Mouse (Mus musculus) limb, embryonic 12.5 days (tissue): ENCODE measurements around the gene Bnip2. TPM values are rescaled to one million over a fixed set of nuclear protein-coding genes. Genes with fewer than 3 reads are reported as not detected.
A peak's percentile ranks its signal among the peaks of the same experiment; 100 is the strongest.

Source experiments
- ATAC-seq: fragments of 200-750 bp; cut with Nextera tagmentation; 2 replicates; pipeline ENCODE4 v1.8.0; 2017; ENCODE audit warnings: low read depth, moderate TSS enrichment; ENCODE audit not compliant: insufficient number of reproducible peaks, insufficient read depth, low FRiP score, low TSS enrichment
- H3K27ac ChIP-seq: fragments of 300-500 bp; sonication (generic); 2 replicates; pipeline ENCODE4 v1.5.1; 2016; ENCODE audit warnings: mild to moderate bottlenecking, moderate library complexity
- H3K27me3 ChIP-seq: fragments of 300-500 bp; sonication (generic); 2 replicates; pipeline ENCODE4 v1.6.1; 2016; ENCODE audit warnings: mild to moderate bottlenecking, moderate library complexity
- H3K36me3 ChIP-seq: fragments of 300-500 bp; sonication (generic); 2 replicates; pipeline ENCODE4 v1.6.1; 2016; ENCODE audit warnings: mild to moderate bottlenecking, moderate library complexity
- H3K4me1 ChIP-seq: fragments of 300-500 bp; sonication (generic); replicated peaks from 2 replicates; pipeline ENCODE4 v1.6.1; 2016
- H3K4me2 ChIP-seq: fragments of 300-500 bp; sonication (generic); 2 replicates; pipeline ENCODE4 v1.6.1; 2016; ENCODE audit warnings: mild to moderate bottlenecking, moderate library complexity
- H3K4me3 ChIP-seq: fragments of 300-500 bp; sonication (generic); replicated peaks from 2 replicates; pipeline ENCODE4 v1.5.1; 2016; ENCODE audit warnings: mild to moderate bottlenecking
- H3K9ac ChIP-seq: fragments of 300-500 bp; sonication (generic); replicated peaks from 2 replicates; pipeline ENCODE4 v1.6.1; 2016; ENCODE audit warnings: mild to moderate bottlenecking, moderate library complexity
- H3K9me3 ChIP-seq: fragments of 300-500 bp; sonication (generic); 2 replicates; pipeline ENCODE4 v1.6.1; 2016; ENCODE audit warnings: mild to moderate bottlenecking, moderate library complexity
- WGBS: fragments of 180-500 bp; shearing (Covaris S2); methylation state at CpG from one replicate; pipeline ENCODE4 v1.1.7; 2016; 5-methylcytosine and 5-hydroxymethylcytosine counted together
- polyA plus RNA-seq: library from polyadenylated mRNA; unstranded; fragments of >200 nt; fragmentation: Nextera tagmentation; extraction: Ambion mirVana; gene quantifications from 2 replicates; pipeline ENCODE4 v1.2.1, GENCODE M21; 2016

Bnip2 gene
- polyA plus RNA-seq, 1 experiment from 2014 or later, result 103 TPM

DNA sequence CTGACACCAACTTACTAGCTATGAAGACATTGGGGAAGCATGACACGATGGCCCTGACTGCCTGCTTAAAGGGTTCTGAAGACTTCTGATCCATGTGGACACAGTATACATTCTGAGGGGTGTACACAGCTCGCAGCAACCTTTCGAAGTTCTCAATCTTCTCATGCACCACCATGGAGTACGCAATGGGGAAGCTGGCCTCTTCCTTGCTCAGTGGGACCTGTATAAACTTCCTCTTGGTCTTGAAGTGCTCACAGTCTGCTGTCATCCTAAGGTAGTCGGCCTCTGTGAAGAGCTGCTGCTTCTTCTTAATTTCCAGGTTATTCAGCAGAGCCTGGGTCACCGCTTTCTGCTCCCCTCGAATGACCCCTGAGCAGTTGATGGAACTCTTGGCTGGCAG lies 45.4 kb downstream of the Bnip2 start:
- no peaks in the 10 kb centered on the region for H3K9me3 ChIP-seq
- H3K27me3 ChIP-seq, result no peaks in the 10 kb centered on the region
- H3K4me1 ChIP-seq, result no peaks in the 10 kb centered on the region
- no peak for ATAC-seq
- WGBS, result 91% methylated on average over 7 of the region's 7 CpGs
- no peak overlapping the region for H3K4me3 ChIP-seq
- H3K9ac ChIP-seq, result no peak overlapping the region
- H3K36me3 ChIP-seq, result no peaks in the 10 kb centered on the region
- no peak overlapping the region for H3K27ac ChIP-seq
- H3K4me2 ChIP-seq, result no peak overlapping the region

DNA sequence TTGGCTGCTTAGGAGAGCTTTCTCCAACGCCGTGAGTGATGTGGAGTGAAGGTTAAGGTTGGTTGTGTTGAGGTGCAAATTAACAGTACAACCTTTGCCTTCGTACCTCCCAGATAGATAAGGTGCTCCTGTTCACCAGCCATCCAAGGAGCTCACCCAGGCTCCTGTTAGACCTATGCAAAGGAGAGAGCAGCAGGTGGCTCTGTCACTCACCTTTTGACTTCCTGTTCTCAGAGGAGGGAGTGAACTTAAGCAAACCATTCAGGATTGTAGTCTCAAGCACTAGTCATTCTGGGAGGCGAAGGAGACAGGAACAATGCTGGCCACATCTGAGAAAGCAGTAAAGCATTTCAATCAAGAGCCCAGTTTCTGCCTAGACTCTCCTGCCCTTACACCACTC lies 47.4 kb downstream of the Bnip2 start:
- H3K36me3 ChIP-seq, result no peaks in the 10 kb centered on the region
- no peak overlapping the region for H3K27ac ChIP-seq
- H3K9ac ChIP-seq, result no peak overlapping the region
- 72% methylated on average over 4 of the region's 4 CpGs for WGBS
- no peaks in the 10 kb centered on the region for H3K27me3 ChIP-seq
- H3K4me2 ChIP-seq, result no peak overlapping the region
- H3K4me3 ChIP-seq, result no peak overlapping the region
- H3K9me3 ChIP-seq, result no peaks in the 10 kb centered on the region
- H3K4me1 ChIP-seq, result no peaks in the 10 kb centered on the region
- no peak for ATAC-seq

DNA sequence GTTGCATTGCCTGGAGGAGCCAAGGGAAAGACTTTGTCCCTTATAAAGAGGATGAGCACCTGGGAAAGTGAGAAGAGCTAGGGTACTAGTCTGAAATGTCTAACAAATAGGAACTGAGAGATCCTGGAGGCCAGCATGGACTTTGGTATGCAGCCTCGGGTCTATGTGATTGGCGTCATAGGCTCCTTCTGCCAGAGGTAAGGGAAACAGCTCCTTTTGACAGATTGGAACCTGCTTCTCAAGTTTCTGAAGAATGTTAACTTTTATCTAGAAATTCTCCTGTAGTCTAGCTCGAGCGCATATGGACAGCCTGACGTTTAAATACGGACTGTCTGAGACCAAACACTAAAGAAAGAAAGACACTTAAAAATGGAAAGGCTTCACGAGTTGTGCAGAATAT lies 48.7 kb downstream of the Bnip2 start, which contains the start of gene Gcnt3:
Gcnt3 (minus strand) TSS at position 101 of the 400 bp plus-strand sequence.
- Histone ChIP-seq H3K9ac (no peak within 1 kb of the TSS), H3K4me3 (no peak within 1 kb of the TSS), H3K4me2 (no peak within 1 kb of the TSS), H3K27me3 (no peaks in the 10 kb centered on the region), H3K9me3 (no peaks in the 10 kb centered on the region), H3K27ac (no peak within 1 kb of the TSS), H3K4me1 (no peaks in the 10 kb centered on the region), H3K36me3 (no peaks in the 10 kb centered on the region)
- WGBS, result 89% methylated on average over 7 of the region's 7 CpGs
- no peak for ATAC-seq

DNA sequence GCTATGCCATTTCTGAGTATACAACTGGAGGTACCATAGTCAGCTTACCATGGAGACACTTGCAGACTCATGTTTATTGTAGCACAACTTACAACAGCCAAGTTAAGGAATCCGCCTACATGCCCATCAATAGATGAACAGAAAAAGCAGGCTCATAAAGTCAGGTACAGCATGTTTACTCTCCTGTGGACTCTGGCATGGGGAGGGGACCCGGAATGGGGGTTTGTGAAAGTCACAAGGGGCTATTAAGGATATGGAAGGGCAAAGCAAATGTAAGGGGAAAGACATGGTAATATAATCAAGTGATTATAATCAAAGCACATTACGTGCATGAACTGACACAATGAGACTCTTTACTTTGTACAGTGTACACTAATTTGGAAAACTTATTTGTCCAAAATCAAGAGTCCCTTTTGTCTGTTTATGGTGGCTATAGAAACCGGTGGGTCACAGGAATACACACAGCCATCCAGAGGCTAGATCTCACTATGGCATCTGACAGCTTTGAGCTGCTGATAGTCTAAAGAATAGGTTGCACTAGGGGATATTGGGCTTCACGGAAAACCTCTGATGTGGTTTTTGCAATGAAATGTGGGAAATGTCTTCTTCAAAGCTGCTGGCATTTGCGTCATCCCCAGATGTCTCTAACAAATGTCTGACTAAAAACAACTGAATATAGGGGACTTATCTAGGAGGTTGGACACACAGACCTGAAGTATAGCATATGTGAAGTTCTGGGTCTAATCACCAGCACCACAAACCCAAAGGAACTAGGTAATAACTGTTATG lies 50.5 kb downstream of the Bnip2 start:
- Histone ChIP-seq H3K27ac (no peak overlapping the region), H3K9me3 (no peaks in the 10 kb centered on the region), H3K4me2 (no peak overlapping the region), H3K4me1 (no peaks in the 10 kb centered on the region), H3K27me3 (no peaks in the 10 kb centered on the region), H3K9ac (no peak overlapping the region), H3K36me3 (no peaks in the 10 kb centered on the region), H3K4me3 (no peak overlapping the region)
- no peak for ATAC-seq
- 86% methylated on average over 6 of the region's 6 CpGs for WGBS

DNA sequence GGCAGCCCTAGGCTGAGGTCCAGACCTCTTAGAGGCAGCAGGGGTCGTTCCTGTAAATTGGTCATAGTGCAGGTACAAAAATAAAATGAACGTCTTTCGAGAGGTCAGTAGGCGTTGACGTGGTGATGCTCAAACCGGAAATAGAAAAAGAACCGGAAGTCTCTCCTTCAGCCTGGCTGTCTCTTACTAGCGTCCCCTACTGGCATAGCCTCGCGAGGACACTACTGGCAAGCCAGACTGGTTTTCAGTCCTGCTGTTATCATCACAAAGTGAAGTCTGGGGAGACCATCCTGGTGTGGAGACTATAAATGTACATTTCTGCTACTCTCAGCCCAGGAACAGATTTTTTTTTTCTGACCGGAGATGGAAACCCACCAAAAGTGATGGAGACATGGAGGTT lies 51.3 kb downstream of the Bnip2 start:
- no peak overlapping the region for H3K4me3 ChIP-seq
- no peaks in the 10 kb centered on the region for H3K4me1 ChIP-seq
- ATAC-seq, result no peak
- H3K9me3 ChIP-seq, result no peaks in the 10 kb centered on the region
- no peaks in the 10 kb centered on the region for H3K27me3 ChIP-seq
- H3K9ac ChIP-seq, result no peak overlapping the region
- no peaks in the 10 kb centered on the region for H3K36me3 ChIP-seq
- 85% methylated on average over 11 of the region's 11 CpGs for WGBS
- no peak overlapping the region for H3K27ac ChIP-seq
- H3K4me2 ChIP-seq, result no peak overlapping the region

DNA sequence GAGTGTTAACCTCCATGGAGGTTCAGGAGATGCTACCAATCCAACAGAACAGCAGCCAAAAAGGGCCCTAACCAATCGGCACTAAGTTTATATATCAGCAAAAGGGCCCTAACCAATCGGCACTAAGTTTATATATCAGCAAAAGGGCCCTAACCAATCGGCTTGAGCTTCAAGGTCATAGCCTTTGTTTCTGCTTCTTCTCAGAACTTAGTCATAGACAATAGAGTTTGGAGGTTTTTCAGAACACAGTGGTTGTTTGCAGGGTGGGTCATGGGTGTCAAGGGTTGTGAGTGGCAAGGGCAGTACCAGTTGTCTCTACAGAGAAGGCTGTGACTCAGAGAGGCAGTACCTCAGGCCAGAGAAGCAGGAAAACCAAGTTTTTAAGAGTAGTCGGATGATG lies 52.9 kb downstream of the Bnip2 start:
- Histone ChIP-seq H3K4me3 (no peak overlapping the region), H3K27ac (no peak overlapping the region), H3K4me1 (no peaks in the 10 kb centered on the region), H3K36me3 (no peaks in the 10 kb centered on the region), H3K9me3 (no peaks in the 10 kb centered on the region), H3K9ac (no peak overlapping the region), H3K27me3 (no peaks in the 10 kb centered on the region), H3K4me2 (no peak overlapping the region)
- WGBS, result 93% methylated on average over 4 of the region's 4 CpGs
- ATAC-seq, result no peak

DNA sequence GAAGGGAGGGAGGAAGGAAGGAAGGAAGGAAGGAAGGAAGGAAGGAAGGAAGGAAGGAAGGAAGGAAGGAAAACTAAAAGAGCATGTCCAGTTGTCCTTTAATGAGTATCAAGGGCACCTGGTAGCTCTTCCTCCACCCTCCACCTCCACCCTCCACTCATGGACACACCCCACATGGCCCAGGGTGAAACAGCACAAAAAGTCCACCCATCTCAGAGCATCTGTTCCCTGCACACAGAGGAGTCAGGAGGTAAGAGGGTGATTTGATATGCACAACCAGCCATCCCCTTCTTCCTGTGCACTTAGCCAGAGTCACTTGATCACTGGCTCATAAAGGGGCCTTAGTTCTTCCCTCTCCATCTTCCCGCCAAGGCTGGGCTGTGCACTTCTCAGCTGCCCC lies 53.7 kb downstream of the Bnip2 start:
- ATAC-seq, result no peak
- Histone ChIP-seq H3K9ac (no peak overlapping the region), H3K27ac (no peak overlapping the region), H3K4me1 (peaks cover 6% of the 10 kb centered on the region), H3K9me3 (no peaks in the 10 kb centered on the region), H3K4me2 (no peak overlapping the region), H3K27me3 (no peaks in the 10 kb centered on the region), H3K36me3 (no peaks in the 10 kb centered on the region), H3K4me3 (no peak overlapping the region)
- 44% methylated on average over 1 of the region's 1 CpGs for WGBS

DNA sequence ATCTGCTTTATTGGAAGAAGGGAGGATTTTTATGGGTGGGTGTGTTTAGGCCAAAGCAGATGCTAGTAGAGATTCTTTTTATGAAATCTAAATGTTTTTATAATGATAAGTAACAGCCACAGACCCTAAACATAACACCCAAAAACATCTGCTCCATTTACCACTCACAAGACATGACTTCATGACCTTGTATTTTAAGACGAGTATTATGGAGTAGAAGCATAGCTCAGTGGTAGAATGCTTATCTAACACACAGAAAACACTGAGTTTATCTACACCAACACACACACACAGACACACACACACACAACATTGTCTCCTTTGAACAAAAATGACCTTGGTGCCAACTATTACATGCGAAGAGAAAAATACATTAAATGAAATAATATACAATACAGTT lies 55.6 kb downstream of the Bnip2 start:
- H3K4me3 ChIP-seq, result no peak overlapping the region
- H3K4me2 ChIP-seq, result no peak overlapping the region
- H3K9me3 ChIP-seq, result no peaks in the 10 kb centered on the region
- H3K27me3 ChIP-seq, result no peaks in the 10 kb centered on the region
- H3K4me1 ChIP-seq, result peaks cover 25% of the 10 kb centered on the region
- 76% methylated on average over 2 of the region's 2 CpGs for WGBS
- ATAC-seq, result no peak
- H3K27ac ChIP-seq, result no peak overlapping the region
- no peak overlapping the region for H3K9ac ChIP-seq
- H3K36me3 ChIP-seq, result no peaks in the 10 kb centered on the region

DNA sequence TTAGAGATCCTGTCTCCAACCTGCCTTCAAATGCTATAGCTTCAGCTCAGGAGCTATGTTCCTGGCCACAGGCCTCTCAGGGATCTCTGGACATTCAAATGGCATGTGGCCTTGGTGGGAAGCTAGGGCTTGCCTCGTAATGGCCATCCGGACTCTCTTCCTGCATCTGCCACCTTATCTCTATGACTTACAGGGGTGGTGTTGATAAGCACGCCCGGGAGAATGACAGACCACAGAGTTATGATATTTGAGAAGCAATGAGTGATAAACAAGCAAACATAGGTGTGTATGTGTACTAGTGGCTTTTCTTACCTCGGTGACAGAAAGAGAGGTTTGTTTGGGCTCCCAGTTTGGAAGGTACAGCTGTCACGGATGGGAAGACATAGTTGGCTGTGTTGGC lies 57.0 kb downstream of the Bnip2 start:
- H3K4me1 ChIP-seq, result peaks cover 25% of the 10 kb centered on the region
- no peaks in the 10 kb centered on the region for H3K9me3 ChIP-seq
- no peak for ATAC-seq
- H3K4me3 ChIP-seq, result no peak overlapping the region
- H3K4me2 ChIP-seq, result no peak overlapping the region
- H3K27me3 ChIP-seq, result no peaks in the 10 kb centered on the region
- no peak overlapping the region for H3K27ac ChIP-seq
- H3K36me3 ChIP-seq, result no peaks in the 10 kb centered on the region
- no peak overlapping the region for H3K9ac ChIP-seq
- WGBS, result 86% methylated on average over 6 of the region's 6 CpGs

DNA sequence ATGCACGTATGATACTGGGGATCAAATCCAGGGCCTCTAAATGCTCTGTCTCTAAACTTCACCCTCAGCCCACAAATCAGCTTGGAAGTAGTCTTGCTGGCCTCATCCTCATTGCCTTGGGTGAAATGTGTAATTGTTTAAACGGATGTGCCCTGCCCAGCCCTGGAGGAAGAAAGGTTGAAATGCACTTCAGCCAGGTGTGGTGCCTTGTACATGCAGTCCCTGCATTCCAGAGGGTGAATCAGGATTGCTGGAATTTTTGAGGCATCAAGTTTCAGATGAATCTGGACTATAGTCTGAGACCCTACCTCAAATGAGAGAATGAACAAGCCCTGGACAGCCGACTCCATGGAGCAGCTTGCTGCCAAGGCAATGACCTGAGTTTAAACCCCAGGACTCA lies 58.6 kb downstream of the Bnip2 start:
- H3K4me1 ChIP-seq, result peaks cover 25% of the 10 kb centered on the region
- 39% methylated on average over 3 of the region's 3 CpGs for WGBS
- peak overlapping the region; percentile 37; the same call in 1 of the 2 replicates for H3K27ac ChIP-seq
- no peak overlapping the region for H3K9ac ChIP-seq
- H3K36me3 ChIP-seq, result no peaks in the 10 kb centered on the region
- H3K4me2 ChIP-seq, result no peak overlapping the region
- no peak overlapping the region for H3K4me3 ChIP-seq
- no peaks in the 10 kb centered on the region for H3K9me3 ChIP-seq
- H3K27me3 ChIP-seq, result no peaks in the 10 kb centered on the region
- no peak for ATAC-seq

DNA sequence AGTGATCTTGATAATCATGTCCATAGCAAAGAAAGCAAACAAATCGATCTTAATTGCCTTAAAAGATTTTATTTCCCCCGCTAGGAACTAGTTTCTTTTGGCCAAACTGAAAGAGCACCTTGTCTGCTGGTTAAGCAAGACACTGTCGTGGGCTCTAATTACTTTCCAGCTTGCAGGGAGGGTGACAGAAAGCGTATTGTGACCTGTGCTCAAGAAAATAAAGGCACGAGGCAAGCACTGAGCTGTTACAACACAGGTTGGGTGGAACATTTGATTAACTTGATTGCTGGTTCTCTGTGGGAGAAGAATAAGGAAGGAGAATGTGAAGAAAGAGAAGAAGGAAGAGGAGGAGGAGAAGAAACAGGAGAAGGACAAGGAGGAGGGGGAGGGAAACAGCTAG lies 59.0 kb downstream of the Bnip2 start:
- Histone ChIP-seq H3K4me2 (no peak overlapping the region), H3K9me3 (no peaks in the 10 kb centered on the region), H3K36me3 (no peaks in the 10 kb centered on the region), H3K4me1 (peaks cover 25% of the 10 kb centered on the region), H3K27ac (peak overlapping the region; percentile 37; the same call in 1 of the 2 replicates), H3K27me3 (no peaks in the 10 kb centered on the region), H3K4me3 (no peak overlapping the region), H3K9ac (no peak overlapping the region)
- WGBS, result 41% methylated on average over 5 of the region's 5 CpGs
- no peak for ATAC-seq
